Mouse (Mus musculus) forebrain, embryonic 16.5 days (tissue): ENCODE measurements around the gene Epha10. TPM values are rescaled to one million over a fixed set of nuclear protein-coding genes. Genes with fewer than 3 reads are reported as not detected.
"Not testable (repeated sequence)": the region's sequence is repeated elsewhere in the genome, so short reads cannot be mapped to it uniquely, and the experiment has no call there.

Experiments
- ATAC-seq: fragments of 200-750 bp; cut with Nextera tagmentation; 2 replicates; pipeline ENCODE4 v1.8.0; 2017; ENCODE audit warnings: mild to moderate bottlenecking, moderate library complexity
- H3K27ac ChIP-seq: fragments of 300-500 bp; sonication (generic); 2 replicates; pipeline ENCODE4 v1.5.1; 2014; ENCODE audit warnings: low read length, control low read depth
- H3K27me3 ChIP-seq: fragments of 300-500 bp; sonication (generic); replicated peaks from 2 replicates; pipeline ENCODE4 v1.6.1; 2014; ENCODE audit warnings: low read length; ENCODE audit not compliant: control insufficient read depth, insufficient read depth
- H3K36me3 ChIP-seq: fragments of 300-500 bp; sonication (generic); 2 replicates; pipeline ENCODE4 v1.6.1; 2014; ENCODE audit not compliant: control insufficient read depth, insufficient read depth
- H3K4me1 ChIP-seq: fragments of 300-500 bp; sonication (generic); replicated peaks from 2 replicates; pipeline ENCODE4 v1.6.1; 2014; ENCODE audit warnings: low read length; ENCODE audit not compliant: control insufficient read depth, insufficient read depth
- H3K4me2 ChIP-seq: fragments of 300-500 bp; sonication (generic); 2 replicates; pipeline ENCODE4 v1.6.1; 2014; ENCODE audit warnings: mild to moderate bottlenecking, low read length, control low read depth
- H3K4me3 ChIP-seq: fragments of 300-500 bp; sonication (generic); replicated peaks from 2 replicates; pipeline ENCODE4 v1.5.1; 2014; ENCODE audit warnings: mild to moderate bottlenecking, low read length, control low read depth
- H3K9ac ChIP-seq: fragments of 300-500 bp; sonication (generic); replicated peaks from 2 replicates; pipeline ENCODE4 v1.6.1; 2014; ENCODE audit warnings: low read depth, low read length, control low read depth
- H3K9me3 ChIP-seq: fragments of 300-500 bp; sonication (generic); 2 replicates; pipeline ENCODE4 v1.6.1; 2016; ENCODE audit warnings: low read length; ENCODE audit not compliant: control insufficient read depth
- WGBS: fragments of 180-500 bp; shearing (Covaris S2); extraction: QIAGEN DNeasy Blood & Tissue Kit; methylation state at CpG from one replicate; pipeline ENCODE4 v1.1.7; 2014; 5-methylcytosine and 5-hydroxymethylcytosine counted together
- polyA plus RNA-seq: library from polyadenylated mRNA; unstranded; fragments of >200 nt; fragmentation: Nextera tagmentation; extraction: Ambion mirVana; gene quantifications from 2 replicates; pipeline ENCODE4 v1.2.1, GENCODE M21; 2015

Epha10 gene
- polyA plus RNA-seq, 1 experiment from 2014 or later = 2.7 TPM

- Histone ChIP-seq H3K27me3 (no peaks in the 10 kb centered on the region), H3K4me1 (no peaks in the 10 kb centered on the region), H3K4me3 (no peak overlapping the region), H3K9me3 (no peaks in the 10 kb centered on the region), H3K9ac (no peak overlapping the region), H3K27ac (no peak overlapping the region), H3K36me3 (peaks cover 10% of the 10 kb centered on the region), H3K4me2 (no peak overlapping the region)
- no peak for ATAC-seq
- 85% methylated on average over 5 of the region's 5 CpGs for WGBS
Observed at GRCm38 (mm10) chr4:124928102-124928501, 47.4 kb downstream of the Epha10 start.

- WGBS = under 1% methylated on average over 52 of the region's 52 CpGs
- Histone ChIP-seq H3K27ac (no peak within 1 kb of the TSS), H3K27me3 (no peaks in the 10 kb centered on the region), H3K36me3 (peaks cover 3% of the 10 kb centered on the region), H3K4me1 (peaks cover 20% of the 10 kb centered on the region), H3K4me3 (peak within 1 kb of the TSS; percentile 82), H3K4me2 (peak within 1 kb of the TSS; percentile 90), H3K9ac (peak within 1 kb of the TSS; percentile 62), H3K9me3 (no peaks in the 10 kb centered on the region)
- ATAC-seq = peak; percentile 100
Observed at GRCm38 (mm10) chr4:124936613-124937471, 56.1 kb downstream of the Epha10 start, which contains the start of gene 9930104L06Rik. Gene 9930104L06Rik, plus strand, starts transcription at chr4:124937048.

- not testable (repeated sequence) for ATAC-seq, H3K9ac ChIP-seq, H3K36me3 ChIP-seq, H3K4me3 ChIP-seq, H3K9me3 ChIP-seq, H3K27me3 ChIP-seq, H3K27ac ChIP-seq, H3K4me2 ChIP-seq
- 85% methylated on average over 4 of the region's 4 CpGs for WGBS
- peaks cover 20% of the 10 kb centered on the region for H3K4me1 ChIP-seq
Observed at GRCm38 (mm10) chr4:124939211-124939610, 58.5 kb downstream of the Epha10 start, which contains the start of gene Cdca8. Gene Cdca8, minus strand, starts transcription at chr4:124939311.

- peaks cover 5% of the 10 kb centered on the region for H3K36me3 ChIP-seq
- no peak overlapping the region for H3K4me2 ChIP-seq
- whole genome bisulfite sequencing = 9% methylated on average over 4 of the region's 4 CpGs
- no peak overlapping the region for H3K9ac ChIP-seq
- no peak overlapping the region for H3K27ac ChIP-seq
- no peaks in the 10 kb centered on the region for H3K9me3 ChIP-seq
- H3K4me1 ChIP-seq = peaks cover 2% of the 10 kb centered on the region
- H3K4me3 ChIP-seq = no peak overlapping the region
- 0 out of 2 replicates have a peak, but pooled peaks have one; percentile 36 for ATAC-seq
- H3K27me3 ChIP-seq = no peaks in the 10 kb centered on the region
Observed at GRCm38 (mm10) chr4:124943022-124943421, 62.3 kb downstream of the Epha10 start.

GRCm38 (mm10) chr4:124943781-124944180, 63.1 kb downstream of the Epha10 start:
- WGBS = 91% methylated on average over 5 of the region's 5 CpGs
- H3K4me1 ChIP-seq = no peaks in the 10 kb centered on the region
- H3K36me3 ChIP-seq = peaks cover 5% of the 10 kb centered on the region
- no peaks in the 10 kb centered on the region for H3K27me3 ChIP-seq
- no peak overlapping the region for H3K4me3 ChIP-seq
- H3K4me2 ChIP-seq = no peak overlapping the region
- no peaks in the 10 kb centered on the region for H3K9me3 ChIP-seq
- no peak overlapping the region for H3K9ac ChIP-seq
- ATAC-seq = no peak
- no peak overlapping the region for H3K27ac ChIP-seq

- WGBS = 54% methylated on average over 2 of the region's 2 CpGs
- Histone ChIP-seq H3K27me3 (no peaks in the 10 kb centered on the region), H3K4me1 (no peaks in the 10 kb centered on the region), H3K9me3 (no peaks in the 10 kb centered on the region), H3K36me3 (peaks cover 5% of the 10 kb centered on the region), H3K4me3 (no peak overlapping the region), H3K9ac (no peak overlapping the region), H3K27ac (no peak overlapping the region), H3K4me2 (no peak overlapping the region)
- no peak for ATAC-seq
Observed at GRCm38 (mm10) chr4:124944961-124945360, 64.3 kb downstream of the Epha10 start.

GRCm38 (mm10) chr4:124949488-124949887, 68.8 kb downstream of the Epha10 start:
- Histone ChIP-seq H3K27me3 (no peaks in the 10 kb centered on the region), H3K9ac (no peak overlapping the region), H3K4me3 (no peak overlapping the region), H3K9me3 (no peaks in the 10 kb centered on the region), H3K36me3 (no peaks in the 10 kb centered on the region), H3K4me2 (no peak overlapping the region), H3K4me1 (no peaks in the 10 kb centered on the region), H3K27ac (no peak overlapping the region)
- WGBS = 64% methylated on average over 3 of the region's 3 CpGs
- ATAC-seq = 0 out of 2 replicates have a peak, but pooled peaks have one; percentile 28

- no peaks in the 10 kb centered on the region for H3K27me3 ChIP-seq
- ATAC-seq = no peak
- H3K9ac ChIP-seq = no peak overlapping the region
- no peaks in the 10 kb centered on the region for H3K36me3 ChIP-seq
- H3K4me2 ChIP-seq = no peak overlapping the region
- H3K4me1 ChIP-seq = no peaks in the 10 kb centered on the region
- H3K27ac ChIP-seq = no peak overlapping the region
- H3K9me3 ChIP-seq = no peaks in the 10 kb centered on the region
- H3K4me3 ChIP-seq = no peak overlapping the region
- 83% methylated on average over 21 of the region's 21 CpGs for WGBS
Observed at GRCm38 (mm10) chr4:124950181-124951035, 69.7 kb downstream of the Epha10 start.

GRCm38 (mm10) chr4:124951036-124951433, 70.3 kb downstream of the Epha10 start:
- Histone ChIP-seq H3K4me3 (no peak overlapping the region), H3K36me3 (no peaks in the 10 kb centered on the region), H3K4me2 (no peak overlapping the region), H3K27me3 (no peaks in the 10 kb centered on the region), H3K9me3 (no peaks in the 10 kb centered on the region), H3K4me1 (no peaks in the 10 kb centered on the region), H3K27ac (no peak overlapping the region), H3K9ac (no peak overlapping the region)
- WGBS = 52% methylated on average over 10 of the region's 10 CpGs
- no peak for ATAC-seq
